Mouse (Mus musculus) embryonic fibroblast, embryonic 13.5 days (primary cell): ENCODE results near the gene Itfg1. TPM values are rescaled to one million over a fixed set of nuclear protein-coding genes. Genes with fewer than 3 reads are reported as not detected.

Experiments used
- H3K27ac ChIP-seq: 2 replicates; pipeline ENCODE4 v1.5.1; 2012; ENCODE audit warnings: low read length, control low read depth, inconsistent platforms; ENCODE audit not compliant: insufficient read depth
- H3K4me1 ChIP-seq: 2 replicates; pipeline ENCODE4 v1.6.1; 2011; ENCODE audit warnings: low read length; ENCODE audit not compliant: control insufficient read depth, insufficient read depth
- H3K4me3 ChIP-seq: 2 replicates; pipeline ENCODE4 v1.5.1; 2011; ENCODE audit warnings: mild to moderate bottlenecking, control low read depth, low read length; ENCODE audit not compliant: insufficient read depth
- CTCF ChIP-seq: IDR thresholded peaks from 2 replicates; pipeline ENCODE4 v1.5.1; 2011; ENCODE audit warnings: mild to moderate bottlenecking, control low read depth, low read length, moderate library complexity, borderline replicate concordance; ENCODE audit not compliant: insufficient read depth
- POLR2A ChIP-seq: IDR thresholded peaks from 2 replicates; pipeline ENCODE4 v1.6.1; 2011; ENCODE audit warnings: low read depth, mild to moderate bottlenecking, control low read depth, low read length, moderate library complexity
- polyA plus RNA-seq: library from polyadenylated mRNA; stranded (reverse); fragments of >200 nt; gene quantifications from 2 replicates; pipeline ENCODE4 v1.2.4, GENCODE M21; 2011; ENCODE audit warnings: low read depth; ENCODE audit not compliant: missing spikeins, insufficient read length

Itfg1 gene
- polyA plus RNA-seq, 1 experiment = 85.4 TPM

GRCm38 (mm10) chr8:85783871-85784270, 56.9 kb downstream of the Itfg1 start:
- Histone ChIP-seq H3K4me1 (no peaks in the 10 kb centered on the region), H3K27ac (no peak overlapping the region), H3K4me3 (no peak overlapping the region)
- TF ChIP-seq CTCF (no peak), POLR2A (no peak)

GRCm38 (mm10) chr8:85780091-85780490, 60.6 kb downstream of the Itfg1 start:
- TF ChIP-seq CTCF = no peak
- TF ChIP-seq POLR2A = no peak
- Histone ChIP-seq H3K27ac (no peak overlapping the region), H3K4me3 (no peak overlapping the region), H3K4me1 (no peaks in the 10 kb centered on the region)

- Histone ChIP-seq H3K4me1 (no peaks in the 10 kb centered on the region), H3K4me3 (no peak overlapping the region), H3K27ac (no peak overlapping the region)
- no peak for TF ChIP-seq CTCF
These were observed 95.7 kb downstream of the Itfg1 start for GRCm38 (mm10) chr8:85745053-85745452.

DNA sequence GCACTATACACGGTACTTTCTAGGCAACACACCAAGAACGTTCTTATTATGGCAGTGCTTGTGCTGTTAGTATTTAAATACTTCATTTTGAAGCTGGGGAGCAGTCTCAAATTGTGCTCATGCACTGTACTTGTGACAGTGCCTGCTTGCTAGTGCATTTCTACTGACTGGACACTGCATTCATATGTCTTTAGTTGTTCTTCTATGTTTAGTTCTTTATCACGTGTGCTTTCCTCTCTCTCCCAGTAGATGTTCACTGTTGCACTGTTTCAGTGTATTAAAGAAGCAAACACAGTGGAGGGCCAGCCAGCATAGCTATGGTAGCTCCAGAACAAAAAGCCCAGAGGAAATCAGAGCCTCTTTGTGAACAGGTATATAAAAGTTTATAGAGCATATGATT, 110.2 kb downstream of the Itfg1 start:
- no peaks in the 10 kb centered on the region for H3K4me1 ChIP-seq
- no peak overlapping the region for H3K4me3 ChIP-seq
- TF ChIP-seq CTCF (no peak), POLR2A (no peak)
- no peak overlapping the region for H3K27ac ChIP-seq

DNA sequence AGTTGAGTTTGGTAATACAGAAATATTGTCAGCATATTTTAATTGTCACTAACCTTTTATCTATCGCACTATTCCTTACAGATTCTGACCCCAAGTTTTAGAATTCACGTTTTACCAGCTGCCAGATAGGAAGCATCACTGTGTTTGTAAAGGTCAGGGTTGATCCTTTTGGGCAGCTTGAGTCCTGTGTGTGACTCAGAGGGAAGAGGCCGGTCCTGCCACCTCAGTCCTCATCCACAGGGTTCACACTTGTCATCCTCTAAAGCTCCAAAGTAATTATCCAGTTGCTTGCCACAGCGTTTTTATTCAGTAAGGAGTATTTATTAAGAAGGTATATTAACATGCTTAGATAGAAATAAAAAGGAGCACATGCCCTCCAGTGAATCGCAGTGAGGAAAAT, 123.5 kb downstream of the Itfg1 start:
- H3K27ac ChIP-seq = no peak overlapping the region
- no peak overlapping the region for H3K4me3 ChIP-seq
- no peaks in the 10 kb centered on the region for H3K4me1 ChIP-seq
- TF ChIP-seq POLR2A = no peak
- TF ChIP-seq CTCF = no peak

DNA sequence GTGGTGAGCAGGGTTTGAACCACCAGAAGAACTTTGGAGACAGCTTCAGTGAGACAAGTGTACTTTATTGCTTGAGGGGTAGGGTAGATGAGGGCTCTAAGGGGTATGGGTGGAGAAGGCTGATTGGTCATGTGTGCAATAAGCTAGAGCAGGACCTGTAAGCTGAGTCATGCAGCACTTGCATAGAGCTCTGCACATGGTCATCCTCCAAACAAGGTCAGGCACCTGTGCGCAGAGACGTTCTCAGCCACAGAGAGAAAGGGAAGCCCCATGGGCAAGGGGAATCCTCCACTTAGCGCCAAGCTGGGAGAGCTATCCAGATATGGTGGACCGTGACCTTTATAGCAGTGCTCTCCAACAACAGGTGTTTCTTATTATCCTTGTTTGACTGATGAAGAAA, 124.0 kb downstream of the Itfg1 start:
- TF ChIP-seq POLR2A (no peak), CTCF (no peak)
- H3K27ac ChIP-seq = no peak overlapping the region
- H3K4me1 ChIP-seq = no peaks in the 10 kb centered on the region
- H3K4me3 ChIP-seq = no peak overlapping the region

- H3K27ac ChIP-seq = no peak overlapping the region
- H3K4me3 ChIP-seq = no peak overlapping the region
- no peaks in the 10 kb centered on the region for H3K4me1 ChIP-seq
- no peak for TF ChIP-seq POLR2A
- TF ChIP-seq CTCF = no peak
These were observed 133.7 kb downstream of the Itfg1 start for GRCm38 (mm10) chr8:85706988-85707387.

- Histone ChIP-seq H3K27ac (no peak within 1 kb of the TSS), H3K4me1 (no peaks in the 10 kb centered on the region), H3K4me3 (peak within 1 kb of the TSS; percentile 46)
- TF ChIP-seq CTCF (no peak), POLR2A (peak; percentile 39)
These were observed 139.9 kb downstream of the Itfg1 start, which contains the start of gene Neto2 for GRCm38 (mm10) chr8:85700751-85701351. Gene Neto2 (minus strand): TSS chr8:85700924.

DNA sequence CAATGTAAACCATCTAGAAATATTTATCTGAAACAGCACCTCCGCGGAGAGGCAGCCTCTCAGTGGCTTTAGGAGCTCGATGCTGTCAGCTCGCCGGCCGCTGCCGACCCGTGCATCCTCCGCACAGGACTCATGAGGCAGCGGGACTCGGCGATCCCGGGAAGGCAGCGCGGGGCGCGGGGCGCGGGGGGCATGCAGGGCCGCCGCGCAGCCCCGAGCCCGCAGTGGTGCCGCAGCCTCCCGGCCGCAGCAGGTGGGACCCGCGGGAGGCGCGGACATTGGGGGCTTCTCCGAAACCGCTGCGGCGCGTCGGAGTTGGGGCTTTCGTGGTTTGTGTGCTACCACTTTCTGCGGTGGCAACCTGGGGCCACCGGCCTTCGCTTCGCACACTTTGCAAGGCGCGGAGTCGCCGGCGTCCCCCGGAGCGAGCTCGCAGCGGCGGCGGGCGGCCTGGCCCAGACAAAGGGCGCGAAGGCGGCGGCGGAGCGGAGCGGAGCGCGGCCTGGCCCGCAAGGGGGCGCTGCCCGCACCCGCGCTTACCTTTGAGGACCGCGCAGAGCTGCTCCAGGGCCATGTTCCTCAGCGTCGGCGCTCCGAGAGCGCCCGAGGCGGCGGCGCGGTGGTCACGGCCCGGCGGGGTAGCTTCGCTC, 140.5 kb downstream of the Itfg1 start:
- Histone ChIP-seq H3K27ac (no peak overlapping the region), H3K4me1 (no peaks in the 10 kb centered on the region), H3K4me3 (peak overlapping the region; percentile 46)
- TF ChIP-seq POLR2A (no peak), CTCF (0 out of 2 replicates have a peak, but pooled peaks have one; percentile 23)

DNA sequence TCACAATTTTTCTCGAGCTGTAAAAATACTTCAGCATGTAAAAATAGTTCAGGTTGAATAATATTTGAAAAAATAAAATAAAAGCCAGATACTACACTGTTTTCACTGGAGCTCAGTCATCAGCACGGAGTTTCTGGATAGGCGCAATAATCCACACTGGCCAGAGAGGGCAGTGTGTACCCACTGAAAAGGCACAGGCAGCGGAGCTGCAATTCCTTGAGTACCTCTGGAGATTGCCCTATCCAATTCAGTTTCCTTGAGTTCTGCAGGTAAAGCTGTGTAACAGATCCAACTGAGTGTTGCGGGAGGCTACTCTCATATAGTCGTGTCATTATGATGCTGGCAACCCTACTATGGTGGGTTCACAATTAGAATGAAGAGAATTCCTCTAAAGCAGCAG, 141.7 kb downstream of the Itfg1 start:
- Histone ChIP-seq H3K4me3 (no peak overlapping the region), H3K27ac (no peak overlapping the region), H3K4me1 (no peaks in the 10 kb centered on the region)
- TF ChIP-seq CTCF (peak; percentile 77), POLR2A (no peak)

Other genes with a start within 250 kb of the Itfg1 start
- gene Neto2, start 140.0 kb downstream of the Itfg1 start, polyA plus RNA-seq = 10.4 and 16.1 TPM in 2 replicates
- gene Phkb, start within 50 bp of the Itfg1 start, polyA plus RNA-seq = 27.4 and 45.6 TPM in 2 replicates